Mouse (Mus musculus) spleen, adult 2 months (tissue): ENCODE results near the gene Cdiptos.

Experiments used
- CTCF ChIP-seq: fragments of 200-500 bp; IDR thresholded peaks from 2 replicates; pipeline ENCODE4 v1.5.1; 2011; ENCODE audit warnings: mild to moderate bottlenecking, inconsistent platforms; ENCODE audit not compliant: insufficient read depth, insufficient read length, insufficient replicate concordance; ENCODE audit errors: extremely low read depth
- POLR2A ChIP-seq: fragments of 200-500 bp; IDR thresholded peaks from 2 replicates; pipeline ENCODE4 v1.6.1; 2011; ENCODE audit warnings: low read depth, low read length, inconsistent platforms

GRCm38 (mm10) chr7:127016481-127016485 lies 40.4 kb upstream of the Cdiptos start, which contains the start of gene Pagr1b:
- TF ChIP-seq CTCF (no peak), POLR2A (no peak)
